Mouse (Mus musculus) brain, embryonic 14.5 days (tissue): ENCODE measurements at regions not wholly inside any gene's neighbourhood (a gene's known extent, or its start where the extent isn't known, plus 50 kb on each side); places are given as distances from the start of the nearest gene placed in this dataset.

Source experiments
- CTCF ChIP-seq: fragments of 200-500 bp; IDR thresholded peaks from 2 replicates; pipeline ENCODE4 v1.5.1; 2012; ENCODE audit warnings: inconsistent platforms, mild to moderate bottlenecking, moderate library complexity, borderline replicate concordance; ENCODE audit not compliant: insufficient read depth, insufficient read length; ENCODE audit errors: extremely low read depth
- POLR2A ChIP-seq: fragments of 200-500 bp; IDR thresholded peaks from 2 replicates; pipeline ENCODE4 v1.6.1; 2012; ENCODE audit warnings: mild to moderate bottlenecking, inconsistent platforms, borderline replicate concordance; ENCODE audit not compliant: poor library complexity, insufficient read depth, insufficient read length, severe bottlenecking; ENCODE audit errors: extremely low read depth

- TF ChIP-seq CTCF = no peak
- no peak for TF ChIP-seq POLR2A
Measured at GRCm38 (mm10) chr9:43660151-43660550, 83.6 kb upstream of the Nectin1 start.
